Mouse (Mus musculus) cerebellum, adult 9-11 months (tissue): ENCODE results near the gene Klhdc10.
"Not testable (repeated sequence)": the region's sequence is repeated elsewhere in the genome, so short reads cannot be mapped to it uniquely, and the experiment has no call there.

Experiments
- DNase-seq: peaks from one replicate; pipeline ENCODE4 v3.0.0; 2022

Gene Klhdc10

GRCm38 (mm10) chr6:30401308-30402015 lies at the start of gene Klhdc10:
Gene Klhdc10 (plus strand): TSS chr6:30401868.
- peak; percentile 100 for DNase-seq

GRCm38 (mm10) chr6:30352762-30353161 lies 48.9 kb upstream of the Klhdc10 start:
- no peak for DNase-seq

GRCm38 (mm10) chr6:30353661-30354060 lies 48.0 kb upstream of the Klhdc10 start:
- DNase-seq: no peak

- no peak for DNase-seq
These were observed 46.9 kb upstream of the Klhdc10 start for GRCm38 (mm10) chr6:30354760-30355159.

GRCm38 (mm10) chr6:30355701-30356100 lies 46.0 kb upstream of the Klhdc10 start:
- peak; percentile 71 for DNase-seq

GRCm38 (mm10) chr6:30356161-30356560 lies 45.5 kb upstream of the Klhdc10 start:
- DNase-seq: peak; percentile 55

GRCm38 (mm10) chr6:30356680-30357079 lies 45.0 kb upstream of the Klhdc10 start:
- DNase-seq: peak; percentile 18

- peak; percentile 62 for DNase-seq
These were observed 44.0 kb upstream of the Klhdc10 start for GRCm38 (mm10) chr6:30357561-30358177.

GRCm38 (mm10) chr6:30359762-30360509 lies 41.7 kb upstream of the Klhdc10 start:
- DNase-seq: no peak

- no peak for DNase-seq
These were observed 37.9 kb upstream of the Klhdc10 start for GRCm38 (mm10) chr6:30363808-30364207.

GRCm38 (mm10) chr6:30369291-30369690 lies 32.4 kb upstream of the Klhdc10 start:
- DNase-seq: no peak

GRCm38 (mm10) chr6:30372627-30373369 lies 28.9 kb upstream of the Klhdc10 start:
- no peak for DNase-seq

GRCm38 (mm10) chr6:30374731-30375510 lies 26.7 kb upstream of the Klhdc10 start:
- no peak for DNase-seq

GRCm38 (mm10) chr6:30375791-30376190 lies 25.9 kb upstream of the Klhdc10 start:
- peak; percentile 57 for DNase-seq

GRCm38 (mm10) chr6:30381116-30381515 lies 20.6 kb upstream of the Klhdc10 start:
- DNase-seq: no peak

GRCm38 (mm10) chr6:30390271-30390670 lies 11.4 kb upstream of the Klhdc10 start:
- not testable (repeated sequence) for DNase-seq

- peak; percentile 75 for DNase-seq
These were observed 10.7 kb upstream of the Klhdc10 start, which contains the start of gene Zc3hc1 for GRCm38 (mm10) chr6:30390714-30391697. Gene Zc3hc1 (minus strand): TSS chr6:30391028.

- DNase-seq: no peak
These were observed 9.7 kb upstream of the Klhdc10 start for GRCm38 (mm10) chr6:30391996-30392395.

GRCm38 (mm10) chr6:30400146-30400545 lies 1.5 kb upstream of the Klhdc10 start:
- DNase-seq: no peak

- no peak for DNase-seq
These were observed 952 bp upstream of the Klhdc10 start for GRCm38 (mm10) chr6:30400716-30401115.

- DNase-seq: no peak
These were observed 423 bp downstream of the Klhdc10 start for GRCm38 (mm10) chr6:30402091-30402491.
